Mouse (Mus musculus): ENCODE measurements around the gene Tm4sf19.

DNA sequence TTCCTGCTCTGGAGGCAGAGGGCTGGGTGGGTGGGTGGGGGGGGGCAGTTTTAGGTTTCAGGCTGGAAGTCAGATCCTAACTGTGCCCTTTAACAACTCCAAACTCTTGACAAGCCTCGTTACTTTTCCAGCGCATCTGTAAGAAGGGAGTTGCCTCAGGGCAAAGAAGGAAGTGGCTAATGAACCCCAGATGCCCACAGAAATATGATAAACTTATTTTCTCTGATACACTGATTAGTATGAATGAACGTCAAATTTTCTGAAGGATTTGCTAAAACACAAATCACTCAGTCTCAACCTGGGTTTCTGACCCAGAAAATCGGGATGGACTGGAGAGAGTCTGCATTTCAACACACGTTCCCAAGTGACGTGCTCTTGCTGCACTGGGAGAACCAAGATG lies 6.4 kb downstream of the Tm4sf19 start:
- no peak for TF ChIP-seq CTCF (IDR thresholded peaks at IDR 0.05; ENCODE audit: low read depth)
- no peak for TF ChIP-seq EP300 (IDR thresholded peaks at IDR 0.05; ENCODE audit: low read depth)

Data from liver, postnatal 0 days (tissue).